Mouse (Mus musculus): ENCODE measurements at regions not wholly inside any gene's neighbourhood (a gene's known extent, or its start where the extent isn't known, plus 50 kb on each side); places are given as distances from the start of the nearest gene placed in this dataset.

- no peak overlapping the region for H3K27ac ChIP-seq (replicated peaks; ENCODE audit: low read depth, low read length)
- no peaks in the 10 kb centered on the region for H3K4me1 ChIP-seq (ENCODE audit: control insufficient read depth, insufficient read depth, low read length)
- 75% methylated on average over 4 of the region's 4 CpGs for WGBS
- peaks cover 5% of the 10 kb centered on the region for H3K9me3 ChIP-seq (ENCODE audit: control insufficient read depth, low read length)
- H3K36me3 ChIP-seq (ENCODE audit: control insufficient read depth, insufficient read depth, low read length) = no peaks in the 10 kb centered on the region
- H3K4me2 ChIP-seq (ENCODE audit: low read depth, low read length) = no peak overlapping the region
- H3K9ac ChIP-seq (ENCODE audit: low read depth, low read length) = no peak overlapping the region
- DNase-seq (ENCODE audit: low spot score) = no peak
- no peaks in the 10 kb centered on the region for H3K27me3 ChIP-seq (replicated peaks; ENCODE audit: control insufficient read depth, insufficient read depth, low read length)
- no peak overlapping the region for H3K4me3 ChIP-seq (ENCODE audit: low read depth, low read length)
- ATAC-seq (ENCODE audit: low read depth) = no peak
Measured at GRCm38 (mm10) chr11:33061570-33061969, 85.6 kb downstream of the Fgf18 start.

- no peak for ATAC-seq (ENCODE audit: low read depth)
- no peaks in the 10 kb centered on the region for H3K36me3 ChIP-seq (ENCODE audit: control insufficient read depth, insufficient read depth, low read length)
- no peak overlapping the region for H3K4me2 ChIP-seq (ENCODE audit: low read depth, low read length)
- no peak overlapping the region for H3K4me3 ChIP-seq (ENCODE audit: low read depth, low read length)
- 68% methylated on average over 2 of the region's 3 CpGs for WGBS
- no peak overlapping the region for H3K27ac ChIP-seq (replicated peaks; ENCODE audit: low read depth, low read length)
- H3K27me3 ChIP-seq (replicated peaks; ENCODE audit: control insufficient read depth, insufficient read depth, low read length) = no peaks in the 10 kb centered on the region
- no peak overlapping the region for H3K9ac ChIP-seq (ENCODE audit: low read depth, low read length)
- peaks cover 5% of the 10 kb centered on the region for H3K9me3 ChIP-seq (ENCODE audit: control insufficient read depth, low read length)
- H3K4me1 ChIP-seq (ENCODE audit: control insufficient read depth, insufficient read depth, low read length) = no peaks in the 10 kb centered on the region
- no peak for DNase-seq (ENCODE audit: low spot score)
Measured at GRCm38 (mm10) chr11:33060352-33060751, 86.8 kb downstream of the Fgf18 start.

GRCm38 (mm10) chr11:33050216-33050615, 97.0 kb downstream of the Fgf18 start:
- Histone ChIP-seq H3K9me3 (ENCODE audit: control insufficient read depth, low read length) (no peaks in the 10 kb centered on the region), H3K27ac (replicated peaks; ENCODE audit: low read depth, low read length) (no peak overlapping the region), H3K9ac (ENCODE audit: low read depth, low read length) (no peak overlapping the region), H3K4me3 (ENCODE audit: low read depth, low read length) (no peak overlapping the region), H3K27me3 (replicated peaks; ENCODE audit: control insufficient read depth, insufficient read depth, low read length) (no peaks in the 10 kb centered on the region), H3K4me2 (ENCODE audit: low read depth, low read length) (no peak overlapping the region), H3K36me3 (ENCODE audit: control insufficient read depth, insufficient read depth, low read length) (no peaks in the 10 kb centered on the region), H3K4me1 (ENCODE audit: control insufficient read depth, insufficient read depth, low read length) (no peaks in the 10 kb centered on the region)
- no peak for ATAC-seq (ENCODE audit: low read depth)
- 70% methylated on average over 12 of the region's 12 CpGs for WGBS
- DNase-seq (ENCODE audit: low spot score) = no peak

GRCm38 (mm10) chr11:33039854-33040792, 107.1 kb downstream of the Fgf18 start:
- no peaks in the 10 kb centered on the region for H3K27me3 ChIP-seq (replicated peaks; ENCODE audit: control insufficient read depth, insufficient read depth, low read length)
- H3K9me3 ChIP-seq (ENCODE audit: control insufficient read depth, low read length) = no peaks in the 10 kb centered on the region
- H3K4me2 ChIP-seq (ENCODE audit: low read depth, low read length) = no peak overlapping the region
- no peak overlapping the region for H3K27ac ChIP-seq (replicated peaks; ENCODE audit: low read depth, low read length)
- ATAC-seq (ENCODE audit: low read depth) (no peak; the same call in 1 of the 2 replicates), DNase-seq (ENCODE audit: low spot score) (no peak)
- 71% methylated on average over 9 of the region's 10 CpGs for WGBS
- no peaks in the 10 kb centered on the region for H3K36me3 ChIP-seq (ENCODE audit: control insufficient read depth, insufficient read depth, low read length)
- H3K4me3 ChIP-seq (ENCODE audit: low read depth, low read length) = no peak overlapping the region
- no peaks in the 10 kb centered on the region for H3K4me1 ChIP-seq (ENCODE audit: control insufficient read depth, insufficient read depth, low read length)
- no peak overlapping the region for H3K9ac ChIP-seq (ENCODE audit: low read depth, low read length)

- Histone ChIP-seq H3K4me1 (ENCODE audit: control insufficient read depth, insufficient read depth, low read length) (no peaks in the 10 kb centered on the region), H3K27ac (replicated peaks; ENCODE audit: low read depth, low read length) (no peak overlapping the region), H3K4me3 (ENCODE audit: low read depth, low read length) (no peak overlapping the region), H3K9ac (ENCODE audit: low read depth, low read length) (no peak overlapping the region), H3K27me3 (replicated peaks; ENCODE audit: control insufficient read depth, insufficient read depth, low read length) (no peaks in the 10 kb centered on the region), H3K36me3 (ENCODE audit: control insufficient read depth, insufficient read depth, low read length) (no peaks in the 10 kb centered on the region), H3K9me3 (ENCODE audit: control insufficient read depth, low read length) (no peaks in the 10 kb centered on the region), H3K4me2 (ENCODE audit: low read depth, low read length) (no peak overlapping the region)
- WGBS = 82% methylated on average over 4 of the region's 4 CpGs
- ATAC-seq (ENCODE audit: low read depth) = no peak
- no peak for DNase-seq (ENCODE audit: low spot score)
Measured at GRCm38 (mm10) chr11:33036367-33036766, 110.8 kb downstream of the Fgf18 start.

- no peaks in the 10 kb centered on the region for H3K4me1 ChIP-seq (ENCODE audit: control insufficient read depth, insufficient read depth, low read length)
- no peaks in the 10 kb centered on the region for H3K36me3 ChIP-seq (ENCODE audit: control insufficient read depth, insufficient read depth, low read length)
- no peak overlapping the region for H3K27ac ChIP-seq (replicated peaks; ENCODE audit: low read depth, low read length)
- no peak for DNase-seq (ENCODE audit: low spot score)
- no peak overlapping the region for H3K9ac ChIP-seq (ENCODE audit: low read depth, low read length)
- H3K27me3 ChIP-seq (replicated peaks; ENCODE audit: control insufficient read depth, insufficient read depth, low read length) = no peaks in the 10 kb centered on the region
- no peak for ATAC-seq (ENCODE audit: low read depth)
- no peak overlapping the region for H3K4me3 ChIP-seq (ENCODE audit: low read depth, low read length)
- no peaks in the 10 kb centered on the region for H3K9me3 ChIP-seq (ENCODE audit: control insufficient read depth, low read length)
- H3K4me2 ChIP-seq (ENCODE audit: low read depth, low read length) = no peak overlapping the region
Measured at GRCm38 (mm10) chr11:33028920-33029319, 118.3 kb downstream of the Fgf18 start.

GRCm38 (mm10) chr11:33027121-33027520, 120.1 kb downstream of the Fgf18 start:
- Histone ChIP-seq H3K9me3 (ENCODE audit: control insufficient read depth, low read length) (no peaks in the 10 kb centered on the region), H3K4me2 (ENCODE audit: low read depth, low read length) (no peak overlapping the region), H3K9ac (ENCODE audit: low read depth, low read length) (no peak overlapping the region), H3K27ac (replicated peaks; ENCODE audit: low read depth, low read length) (no peak overlapping the region), H3K4me3 (ENCODE audit: low read depth, low read length) (no peak overlapping the region), H3K27me3 (replicated peaks; ENCODE audit: control insufficient read depth, insufficient read depth, low read length) (no peaks in the 10 kb centered on the region), H3K36me3 (ENCODE audit: control insufficient read depth, insufficient read depth, low read length) (no peaks in the 10 kb centered on the region), H3K4me1 (ENCODE audit: control insufficient read depth, insufficient read depth, low read length) (no peaks in the 10 kb centered on the region)
- 91% methylated on average over 6 of the region's 6 CpGs for WGBS
- ATAC-seq (ENCODE audit: low read depth) (no peak), DNase-seq (ENCODE audit: low spot score) (no peak)

- no peak overlapping the region for H3K4me2 ChIP-seq (ENCODE audit: low read depth, low read length)
- peak overlapping the region; percentile 53; the same call in 1 of the 2 replicates for H3K27ac ChIP-seq (replicated peaks; ENCODE audit: low read depth, low read length)
- no peaks in the 10 kb centered on the region for H3K36me3 ChIP-seq (ENCODE audit: control insufficient read depth, insufficient read depth, low read length)
- peaks cover 4% of the 10 kb centered on the region; the same call in 1 of the 2 replicates for H3K4me1 ChIP-seq (ENCODE audit: control insufficient read depth, insufficient read depth, low read length)
- H3K4me3 ChIP-seq (ENCODE audit: low read depth, low read length) = no peak overlapping the region
- no peak overlapping the region for H3K9ac ChIP-seq (ENCODE audit: low read depth, low read length)
- H3K27me3 ChIP-seq (replicated peaks; ENCODE audit: control insufficient read depth, insufficient read depth, low read length) = no peaks in the 10 kb centered on the region
- H3K9me3 ChIP-seq (ENCODE audit: control insufficient read depth, low read length) = no peaks in the 10 kb centered on the region
- ATAC-seq (ENCODE audit: low read depth) (peak; percentile 57; the same call in 1 of the 2 replicates), DNase-seq (ENCODE audit: low spot score) (peak; percentile 65)
- WGBS = 60% methylated on average over 14 of the region's 17 CpGs
Measured at GRCm38 (mm10) chr11:33013229-33014185, 133.7 kb downstream of the Fgf18 start.
